Mouse (Mus musculus) limb, embryonic 10.5 days (tissue): ENCODE measurements at regions not wholly inside any gene's neighbourhood (a gene's known extent, or its start where the extent isn't known, plus 50 kb on each side); places are given as distances from the start of the nearest gene placed in this dataset.

ENCODE experiments used
- DNase-seq: peaks from one replicate; pipeline ENCODE4 v3.0.0-alpha.2; 2017; ENCODE audit warnings: low spot score
- H3K27ac ChIP-seq: fragments of 300-500 bp; sonication (generic); 2 replicates; pipeline ENCODE4 v1.5.1; 2016; ENCODE audit warnings: mild to moderate bottlenecking
- H3K27me3 ChIP-seq: fragments of 300-500 bp; sonication (generic); 2 replicates; pipeline ENCODE4 v1.6.1; 2016; ENCODE audit warnings: low read depth, mild to moderate bottlenecking; ENCODE audit not compliant: poor library complexity, severe bottlenecking
- H3K36me3 ChIP-seq: fragments of 300-500 bp; sonication (generic); 2 replicates; pipeline ENCODE4 v1.6.1; 2016; ENCODE audit warnings: mild to moderate bottlenecking, moderate library complexity
- H3K4me1 ChIP-seq: fragments of 300-500 bp; sonication (generic); 2 replicates; pipeline ENCODE4 v1.6.1; 2016
- H3K4me3 ChIP-seq: fragments of 300-500 bp; sonication (generic); 2 replicates; pipeline ENCODE4 v1.5.1; 2016; ENCODE audit warnings: mild to moderate bottlenecking, moderate library complexity
- H3K9me3 ChIP-seq: fragments of 300-500 bp; sonication (generic); replicated peaks from 2 replicates; pipeline ENCODE4 v1.6.1; 2016; ENCODE audit warnings: mild to moderate bottlenecking
- WGBS: fragments of 180-500 bp; shearing (Covaris S2); methylation state at CpG from one replicate; pipeline ENCODE4 v1.1.7; 2016; 5-methylcytosine and 5-hydroxymethylcytosine counted together

DNA sequence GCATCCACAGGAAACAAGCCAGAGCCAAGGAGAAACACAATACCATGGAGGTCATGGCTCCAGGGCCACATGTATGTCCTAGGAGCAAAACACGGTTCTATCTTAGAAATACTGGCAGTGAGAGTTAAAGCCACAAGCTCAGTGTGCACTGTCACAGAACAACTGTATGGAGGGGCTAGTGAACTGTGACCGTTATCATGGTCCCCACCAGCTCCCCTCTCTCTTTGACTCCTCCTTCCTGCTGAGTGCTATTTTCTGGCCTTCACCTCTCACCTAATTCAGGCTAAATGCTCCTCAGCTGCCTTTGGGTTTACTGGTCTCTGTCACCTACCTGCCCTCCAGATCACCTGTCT is 712.0 kb downstream of the Vrk1 start:
- no peaks in the 10 kb centered on the region for H3K9me3 ChIP-seq
- H3K4me1 ChIP-seq = peaks cover 30% of the 10 kb centered on the region
- H3K36me3 ChIP-seq = no peaks in the 10 kb centered on the region
- H3K27me3 ChIP-seq = no peaks in the 10 kb centered on the region
- no peak overlapping the region for H3K4me3 ChIP-seq
- H3K27ac ChIP-seq = no peak overlapping the region; the same call in 1 of the 2 replicates
- 64% methylated on average over 2 of the region's 2 CpGs for WGBS
- no peak for DNase-seq

DNA sequence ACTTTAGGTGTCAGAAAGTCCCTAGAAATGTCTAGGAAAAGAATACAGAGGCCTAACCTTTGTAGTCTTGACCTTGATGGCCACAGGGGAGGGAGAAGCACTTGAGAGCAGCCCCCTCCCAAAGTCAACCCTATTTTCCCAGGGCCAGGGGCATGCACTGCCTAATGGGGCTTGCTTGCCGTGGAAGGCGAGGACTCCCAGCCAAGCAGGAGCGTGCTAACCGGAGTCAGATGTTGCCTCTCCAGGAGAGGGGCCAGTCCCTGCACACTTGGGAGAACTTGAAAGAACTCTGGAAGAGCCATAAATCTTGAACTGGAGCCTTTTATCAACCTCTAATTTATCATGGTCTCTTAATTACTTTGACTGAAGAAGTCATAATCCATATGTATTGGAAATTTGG is 712.7 kb downstream of the Vrk1 start:
- Histone ChIP-seq H3K27me3 (no peaks in the 10 kb centered on the region), H3K4me3 (no peak overlapping the region), H3K27ac (peak overlapping the region; percentile 66; the same call in 1 of the 2 replicates), H3K4me1 (peaks cover 30% of the 10 kb centered on the region), H3K9me3 (no peaks in the 10 kb centered on the region), H3K36me3 (no peaks in the 10 kb centered on the region)
- 23% methylated on average over 4 of the region's 4 CpGs for WGBS
- peak; percentile 72 for DNase-seq

DNA sequence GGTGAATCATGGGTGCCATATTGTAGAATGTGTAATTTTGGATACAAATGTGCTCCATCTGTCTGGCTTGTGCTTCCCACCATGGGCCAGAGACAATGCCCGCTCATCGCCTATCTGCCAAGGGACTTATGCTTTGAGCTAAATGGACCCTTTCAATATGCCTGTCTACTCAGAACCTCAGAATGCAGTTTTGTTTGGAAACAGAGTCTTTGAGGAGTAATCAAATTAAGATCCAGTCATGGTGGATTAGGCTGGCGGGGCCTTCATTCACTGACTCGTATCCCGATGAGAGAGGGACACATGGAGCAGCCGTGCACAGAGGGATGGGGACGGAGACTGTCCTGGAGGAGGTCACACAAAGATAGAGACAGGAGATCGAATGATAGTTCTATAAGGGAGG is 716.9 kb downstream of the Vrk1 start:
- Histone ChIP-seq H3K9me3 (no peaks in the 10 kb centered on the region), H3K27me3 (no peaks in the 10 kb centered on the region), H3K4me3 (no peak overlapping the region), H3K4me1 (peaks cover 43% of the 10 kb centered on the region), H3K27ac (no peak overlapping the region), H3K36me3 (no peaks in the 10 kb centered on the region)
- DNase-seq = no peak
- WGBS = 90% methylated on average over 8 of the region's 8 CpGs

DNA sequence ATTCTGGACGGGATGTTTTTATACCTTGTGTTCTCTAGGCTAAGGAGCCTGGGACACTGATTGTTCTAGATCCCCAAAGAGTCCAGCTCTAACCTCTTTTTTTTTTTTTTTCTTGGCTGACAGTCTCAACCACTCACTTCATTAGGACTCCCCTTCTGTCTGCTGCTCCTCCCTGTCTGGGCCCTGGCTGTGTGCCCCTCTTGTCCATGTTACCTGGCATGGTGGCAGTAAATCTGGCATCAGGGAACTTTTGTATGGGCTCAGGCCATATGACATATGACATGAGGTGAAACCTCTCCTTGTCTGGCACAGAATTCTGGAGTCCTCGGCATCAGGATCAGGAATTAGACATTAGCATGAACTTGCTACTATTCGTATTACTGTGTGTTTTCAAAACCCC is 717.5 kb downstream of the Vrk1 start:
- Histone ChIP-seq H3K27ac (no peak overlapping the region), H3K4me1 (peaks cover 43% of the 10 kb centered on the region), H3K9me3 (no peaks in the 10 kb centered on the region), H3K27me3 (no peaks in the 10 kb centered on the region), H3K4me3 (no peak overlapping the region), H3K36me3 (no peaks in the 10 kb centered on the region)
- WGBS = 89% methylated on average over 3 of the region's 3 CpGs
- no peak for DNase-seq

DNA sequence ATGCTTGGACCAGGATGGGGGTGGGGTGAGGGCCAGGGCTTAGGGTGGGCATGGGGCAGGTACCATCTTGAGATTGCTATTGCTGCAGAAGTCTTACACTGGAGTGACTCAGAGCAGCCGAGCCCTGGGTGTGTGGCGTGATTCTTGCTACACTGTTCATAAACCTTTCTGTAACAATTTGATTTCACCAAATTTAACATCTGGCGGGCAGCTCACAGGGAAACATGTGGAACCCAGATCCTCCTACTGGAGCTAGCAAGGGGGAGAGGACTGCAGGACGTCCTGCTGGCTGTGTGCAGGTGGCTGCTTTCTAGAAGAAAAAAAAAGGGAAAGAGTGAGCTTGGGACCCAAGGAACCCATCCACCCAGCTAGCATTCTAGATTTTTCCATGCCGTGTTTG is 719.7 kb downstream of the Vrk1 start:
- WGBS = 64% methylated on average over 5 of the region's 5 CpGs
- Histone ChIP-seq H3K4me1 (peaks cover 40% of the 10 kb centered on the region), H3K27me3 (no peaks in the 10 kb centered on the region), H3K36me3 (no peaks in the 10 kb centered on the region), H3K4me3 (no peak overlapping the region), H3K9me3 (no peaks in the 10 kb centered on the region), H3K27ac (peak overlapping the region; percentile 25; the same call in 1 of the 2 replicates)
- DNase-seq = peak; percentile 47

DNA sequence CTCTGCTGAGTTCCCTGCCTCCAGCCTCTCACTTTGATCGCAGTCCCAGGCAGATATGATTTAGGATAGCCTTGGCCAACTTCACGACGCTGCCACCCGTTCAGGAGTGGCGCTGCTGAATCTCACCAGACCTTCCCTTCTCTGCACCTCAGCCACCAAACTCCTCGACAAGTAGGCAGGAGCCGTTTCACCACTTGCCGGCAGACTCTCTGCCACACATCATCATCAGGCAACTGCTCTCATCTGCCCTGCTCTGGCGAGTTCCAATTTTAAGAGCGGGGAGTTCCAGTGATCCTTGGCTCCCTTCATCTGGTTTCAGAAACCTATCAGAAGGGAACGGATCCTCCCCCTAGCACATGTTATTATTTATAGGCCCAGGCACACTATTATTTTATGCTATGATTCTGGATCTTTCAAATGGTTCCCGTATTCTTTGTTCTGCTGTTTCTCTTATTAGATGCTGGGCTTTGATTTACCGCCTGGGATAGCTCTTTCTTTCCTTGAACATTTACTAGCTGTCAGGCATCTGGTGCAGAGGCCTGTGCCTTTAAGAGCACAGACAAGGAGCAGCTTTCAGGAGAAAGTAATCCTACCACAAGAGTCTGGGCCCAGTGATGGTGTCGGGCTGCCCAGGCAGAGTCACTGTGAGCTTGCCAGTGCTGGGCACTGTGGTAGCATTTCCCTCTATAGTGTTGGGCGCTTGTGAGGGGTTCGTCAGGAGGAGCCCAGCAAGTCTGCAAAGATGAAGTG is 722.3 kb downstream of the Vrk1 start:
- Histone ChIP-seq H3K27me3 (no peaks in the 10 kb centered on the region), H3K9me3 (no peaks in the 10 kb centered on the region), H3K27ac (peak overlapping the region; percentile 74), H3K4me1 (peaks cover 34% of the 10 kb centered on the region), H3K36me3 (no peaks in the 10 kb centered on the region), H3K4me3 (no peak overlapping the region)
- DNase-seq = peak; percentile 41
- 45% methylated on average over 16 of the region's 16 CpGs for WGBS

DNA sequence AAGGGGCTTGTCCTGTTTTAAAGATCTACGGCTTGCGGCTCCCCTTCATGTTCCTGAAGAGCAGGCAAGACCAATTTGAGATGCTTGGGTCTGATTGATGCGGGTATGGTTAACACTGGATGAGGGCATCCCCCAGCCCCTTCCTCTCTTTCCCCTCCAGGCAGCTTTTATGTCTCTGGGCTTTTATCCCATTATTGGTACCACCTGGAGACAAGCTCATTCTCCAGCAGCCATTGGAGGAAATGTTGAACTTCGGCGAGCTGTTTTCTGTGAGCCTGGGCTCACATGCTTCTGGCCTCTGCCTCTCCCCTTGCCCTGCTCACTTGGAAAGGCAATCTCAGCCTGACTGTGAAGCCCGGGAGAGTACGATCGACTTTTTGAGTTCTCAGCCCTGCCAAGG is 738.7 kb downstream of the Vrk1 start:
- no peaks in the 10 kb centered on the region for H3K36me3 ChIP-seq
- H3K27ac ChIP-seq = no peak overlapping the region; the same call in 1 of the 2 replicates
- no peaks in the 10 kb centered on the region for H3K9me3 ChIP-seq
- H3K27me3 ChIP-seq = no peaks in the 10 kb centered on the region
- H3K4me1 ChIP-seq = peaks cover 11% of the 10 kb centered on the region
- no peak overlapping the region for H3K4me3 ChIP-seq
- 23% methylated on average over 8 of the region's 8 CpGs for WGBS
- peak; percentile 43 for DNase-seq

DNA sequence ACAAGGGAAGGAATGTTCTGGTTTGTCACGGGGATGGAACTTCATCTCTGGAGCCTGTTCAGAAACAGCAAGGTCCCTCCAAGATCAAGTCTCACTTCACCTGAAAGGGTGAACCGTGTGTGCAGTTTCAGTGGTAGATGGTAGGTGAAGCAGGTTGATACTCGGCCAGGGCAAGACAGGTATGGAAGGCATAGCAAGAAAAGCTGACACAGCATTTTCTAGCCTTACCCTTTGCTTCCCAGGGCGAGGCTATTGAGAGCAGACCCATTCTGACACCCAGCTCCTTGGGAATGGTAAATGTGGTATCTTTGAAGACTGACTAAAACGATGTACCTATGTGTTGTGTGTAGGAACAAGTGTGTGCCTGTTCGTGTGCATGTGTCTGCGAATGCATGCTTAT is 724.9 kb upstream of the 3110018I06Rik start:
- Histone ChIP-seq H3K4me1 (no peaks in the 10 kb centered on the region), H3K36me3 (no peaks in the 10 kb centered on the region), H3K27ac (no peak overlapping the region), H3K9me3 (no peaks in the 10 kb centered on the region), H3K27me3 (no peaks in the 10 kb centered on the region), H3K4me3 (no peak overlapping the region)
- WGBS = 87% methylated on average over 7 of the region's 7 CpGs
- no peak for DNase-seq

DNA sequence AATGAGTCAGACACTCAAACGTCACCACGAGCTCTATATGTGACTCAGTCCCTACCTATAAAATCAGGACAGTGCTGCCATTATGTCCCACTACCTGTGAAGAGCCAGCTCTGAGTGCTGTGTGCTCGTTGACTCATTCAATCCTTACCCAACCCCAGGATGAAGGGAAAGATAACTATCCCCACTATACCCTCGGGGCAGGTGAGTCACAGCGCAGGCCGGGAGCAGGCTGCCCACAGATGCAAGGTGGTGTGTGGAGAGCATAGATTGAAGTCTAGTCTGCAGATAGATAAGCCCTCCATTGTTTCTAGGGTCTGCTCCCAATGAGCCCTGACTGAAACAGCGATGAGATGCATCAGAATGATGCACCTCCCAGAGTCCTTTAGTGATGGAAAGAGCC is 723.9 kb upstream of the 3110018I06Rik start:
- no peak overlapping the region for H3K27ac ChIP-seq
- H3K4me3 ChIP-seq = no peak overlapping the region
- H3K36me3 ChIP-seq = no peaks in the 10 kb centered on the region
- H3K27me3 ChIP-seq = no peaks in the 10 kb centered on the region
- no peaks in the 10 kb centered on the region for H3K9me3 ChIP-seq
- DNase-seq = no peak
- H3K4me1 ChIP-seq = no peaks in the 10 kb centered on the region
- WGBS = 84% methylated on average over 7 of the region's 7 CpGs

DNA sequence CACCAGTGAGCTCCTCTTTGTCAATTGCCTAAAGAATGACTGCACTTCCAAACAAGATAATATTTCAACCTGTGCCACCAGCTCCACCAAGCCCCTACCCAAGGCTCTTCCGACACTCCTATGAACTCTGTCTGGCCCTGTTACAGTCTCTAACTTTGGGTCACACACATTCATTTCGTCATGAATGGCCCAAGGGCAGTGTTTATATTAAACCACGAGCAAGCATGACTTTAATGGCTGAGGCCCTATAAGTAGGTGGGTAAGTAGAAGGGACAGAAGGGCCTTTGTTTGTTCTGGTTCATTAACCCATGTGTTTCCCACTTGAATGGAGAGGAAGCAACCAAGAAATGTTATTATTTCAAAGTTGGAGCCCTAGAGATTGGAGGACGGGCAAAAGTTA is 714.9 kb upstream of the 3110018I06Rik start:
- DNase-seq = no peak
- H3K4me3 ChIP-seq = no peak overlapping the region
- no peaks in the 10 kb centered on the region for H3K9me3 ChIP-seq
- H3K36me3 ChIP-seq = no peaks in the 10 kb centered on the region
- H3K27me3 ChIP-seq = no peaks in the 10 kb centered on the region
- no peaks in the 10 kb centered on the region for H3K4me1 ChIP-seq
- 67% methylated on average over 4 of the region's 4 CpGs for WGBS
- H3K27ac ChIP-seq = no peak overlapping the region

DNA sequence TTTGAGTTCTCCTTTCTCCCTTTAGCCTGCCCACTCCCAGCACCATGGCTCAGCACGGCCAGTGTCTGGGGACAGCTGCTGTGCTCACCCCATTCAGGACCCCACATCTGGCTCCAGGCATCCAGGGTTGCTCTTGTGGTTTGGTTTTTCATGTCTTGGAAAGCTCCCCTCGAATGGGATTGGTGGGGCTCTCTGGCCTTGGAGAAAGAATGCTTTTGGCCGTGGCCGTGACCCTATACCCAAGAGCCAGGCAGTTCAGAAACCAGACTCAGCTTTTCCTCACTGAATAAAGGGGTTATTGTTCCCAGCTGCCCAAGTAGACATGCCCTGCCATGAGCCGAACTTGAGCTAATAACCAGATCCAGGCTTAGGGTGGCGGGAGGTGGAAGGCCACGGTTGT is 691.8 kb upstream of the 3110018I06Rik start:
- DNase-seq = peak; percentile 60
- Histone ChIP-seq H3K4me3 (no peak overlapping the region), H3K27me3 (no peaks in the 10 kb centered on the region), H3K27ac (peak overlapping the region; percentile 86), H3K36me3 (no peaks in the 10 kb centered on the region), H3K4me1 (peaks cover 23% of the 10 kb centered on the region), H3K9me3 (no peaks in the 10 kb centered on the region)
- WGBS = 68% methylated on average over 7 of the region's 7 CpGs

DNA sequence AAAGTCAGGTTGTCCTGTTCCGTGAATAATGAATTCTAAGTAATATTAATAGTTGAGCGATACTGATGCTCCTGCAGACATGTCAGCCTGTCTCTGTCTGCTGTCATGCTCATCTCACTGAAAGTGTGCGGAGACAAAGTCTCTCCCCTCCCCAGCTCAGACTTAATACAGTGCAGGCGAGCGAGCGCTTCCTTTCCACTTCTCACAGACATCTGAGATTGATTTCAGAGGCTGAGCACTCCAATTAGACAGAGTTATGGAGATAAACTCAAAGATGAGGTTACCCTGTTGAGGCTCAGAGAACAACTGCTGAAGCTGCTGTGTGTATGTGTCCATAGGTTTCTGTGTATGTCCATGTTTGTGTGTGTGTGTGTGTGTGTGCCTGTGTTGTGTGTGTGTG is 668.7 kb upstream of the 3110018I06Rik start:
- Histone ChIP-seq H3K27me3 (no peaks in the 10 kb centered on the region), H3K9me3 (no peaks in the 10 kb centered on the region), H3K4me1 (peaks cover 6% of the 10 kb centered on the region), H3K4me3 (no peak overlapping the region), H3K27ac (no peak overlapping the region), H3K36me3 (no peaks in the 10 kb centered on the region)
- WGBS = 57% methylated on average over 6 of the region's 6 CpGs
- DNase-seq = no peak

DNA sequence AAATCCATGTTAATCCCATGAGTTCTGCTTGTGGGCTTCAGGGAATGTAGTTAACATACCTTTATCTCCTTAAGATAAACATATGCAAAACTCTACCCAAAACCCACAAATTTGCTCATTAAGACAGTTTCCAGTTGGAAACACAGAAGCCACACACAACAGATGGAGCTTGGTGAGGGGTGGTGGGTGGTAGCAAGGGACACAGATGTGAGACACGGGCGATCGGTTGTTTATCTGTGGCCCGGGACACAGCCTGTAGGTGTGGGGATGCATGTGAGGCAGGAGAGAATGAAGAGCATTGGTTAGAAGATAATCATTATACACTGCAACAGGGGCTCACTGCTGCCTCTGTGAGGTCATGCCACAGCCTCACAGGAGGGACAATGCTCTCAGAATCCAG is 666.1 kb upstream of the 3110018I06Rik start:
- Histone ChIP-seq H3K27ac (no peak overlapping the region), H3K4me3 (no peak overlapping the region), H3K4me1 (peaks cover 6% of the 10 kb centered on the region), H3K27me3 (peaks cover under 1% of the 10 kb centered on the region; the same call in 1 of the 2 replicates), H3K36me3 (no peaks in the 10 kb centered on the region), H3K9me3 (no peaks in the 10 kb centered on the region)
- DNase-seq = no peak
- WGBS = 94% methylated on average over 4 of the region's 4 CpGs

DNA sequence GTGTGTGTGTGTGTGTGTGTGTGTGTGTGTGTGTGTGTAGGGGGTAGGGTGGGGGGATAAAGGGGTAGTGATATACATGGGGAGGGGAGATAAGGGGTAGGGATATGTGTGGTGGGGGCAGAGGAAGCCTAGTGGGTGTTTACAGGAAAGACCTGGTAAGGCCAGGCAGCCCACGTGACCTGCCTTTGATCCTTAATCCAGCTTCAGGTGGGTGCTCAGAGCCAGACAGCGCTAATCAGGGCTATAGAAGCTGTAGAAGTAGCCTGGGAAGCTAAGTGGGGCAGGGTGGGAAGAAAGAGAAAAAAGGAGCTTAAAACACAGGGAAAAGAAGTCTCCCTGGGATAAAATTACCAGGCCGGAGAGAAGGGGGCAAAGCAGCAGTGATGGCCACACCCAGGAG is 659.9 kb upstream of the 3110018I06Rik start:
- no peaks in the 10 kb centered on the region for H3K9me3 ChIP-seq
- no peak overlapping the region for H3K4me3 ChIP-seq
- no peak for DNase-seq
- 13% methylated on average over 3 of the region's 3 CpGs for WGBS
- peaks cover 26% of the 10 kb centered on the region for H3K4me1 ChIP-seq
- no peaks in the 10 kb centered on the region for H3K36me3 ChIP-seq
- peak overlapping the region; percentile 64 for H3K27ac ChIP-seq
- peaks cover 19% of the 10 kb centered on the region; the same call in 1 of the 2 replicates for H3K27me3 ChIP-seq
